Mouse (Mus musculus) heart, embryonic 15.5 days (tissue): ENCODE data around the gene Pxmp4. TPM values are rescaled to one million over a fixed set of nuclear protein-coding genes. Genes with fewer than 3 reads are reported as not detected.

ENCODE experiments used
- ATAC-seq: fragments of 200-750 bp; cut with Nextera tagmentation; replicated peaks from 2 replicates; pipeline ENCODE4 v1.8.0; 2017; ENCODE audit warnings: low read depth, moderate TSS enrichment; ENCODE audit not compliant: insufficient number of reproducible peaks, insufficient read depth, low FRiP score
- H3K27ac ChIP-seq: fragments of 300-500 bp; sonication (generic); 2 replicates; pipeline ENCODE4 v1.5.1; 2015; ENCODE audit warnings: mild to moderate bottlenecking, inconsistent platforms
- H3K27me3 ChIP-seq: fragments of 300-500 bp; sonication (generic); 2 replicates; pipeline ENCODE4 v1.6.1; 2015; ENCODE audit warnings: inconsistent platforms
- H3K36me3 ChIP-seq: fragments of 300-500 bp; sonication (generic); 2 replicates; pipeline ENCODE4 v1.6.1; 2015; ENCODE audit warnings: mild to moderate bottlenecking, inconsistent platforms
- H3K4me1 ChIP-seq: fragments of 300-500 bp; sonication (generic); replicated peaks from 2 replicates; pipeline ENCODE4 v1.6.1; 2015; ENCODE audit warnings: inconsistent platforms
- H3K4me2 ChIP-seq: fragments of 300-500 bp; sonication (generic); 2 replicates; pipeline ENCODE4 v1.6.1; 2015; ENCODE audit warnings: inconsistent platforms, mild to moderate bottlenecking, moderate library complexity
- H3K4me3 ChIP-seq: fragments of 300-500 bp; sonication (generic); 2 replicates; pipeline ENCODE4 v1.5.1; 2015; ENCODE audit warnings: mild to moderate bottlenecking, inconsistent platforms
- H3K9ac ChIP-seq: fragments of 300-500 bp; sonication (generic); 2 replicates; pipeline ENCODE4 v1.6.1; 2015; ENCODE audit warnings: mild to moderate bottlenecking, inconsistent platforms
- H3K9me3 ChIP-seq: fragments of 300-500 bp; sonication (generic); replicated peaks from 2 replicates; pipeline ENCODE4 v1.6.1; 2016; ENCODE audit warnings: inconsistent platforms
- WGBS: fragments of 180-500 bp; shearing (Covaris S2); methylation state at CpG from one replicate; pipeline ENCODE4 v1.1.7; 2015; ENCODE audit warnings: mixed read lengths; 5-methylcytosine and 5-hydroxymethylcytosine counted together
- polyA plus RNA-seq: library from polyadenylated mRNA; unstranded; fragments of >200 nt; fragmentation: Nextera tagmentation; extraction: Ambion mirVana; gene quantifications from 2 replicates; pipeline ENCODE4 v1.2.1, GENCODE M21; 2015

Gene Pxmp4
- polyA plus RNA-seq, 1 experiment from 2014 or later = 24.6 TPM

DNA sequence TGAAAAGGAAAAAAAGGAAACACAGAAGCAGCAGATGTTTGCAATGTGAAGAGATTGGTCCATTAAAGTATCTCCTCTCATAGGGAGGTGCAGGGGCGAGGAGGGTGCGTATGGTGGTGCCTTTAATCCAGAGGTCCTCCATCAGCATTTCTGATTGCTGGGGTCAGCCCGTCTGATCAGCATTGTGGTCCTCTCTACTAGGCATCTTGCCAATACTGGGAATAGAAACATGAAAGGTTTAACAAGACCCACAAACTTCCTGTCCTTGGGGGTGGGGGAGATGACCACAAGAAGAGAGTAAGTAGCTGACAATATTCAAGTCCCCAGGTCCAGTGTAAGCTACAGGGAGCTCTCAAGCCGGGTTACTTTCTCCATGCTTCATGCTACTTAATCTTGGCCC lies 32.8 kb downstream of the Pxmp4 start:
- Histone ChIP-seq H3K4me3 (peak overlapping the region; percentile 77; the same call in 1 of the 2 replicates), H3K27ac (0 out of 2 replicates have a peak overlapping the region, but pooled peaks have one; percentile 65)
- WGBS = 54% methylated on average over 4 of the region's 4 CpGs

GRCm38 (mm10) chr2:154569836-154570286 lies 33.6 kb downstream of the Pxmp4 start, which contains the start of gene E2f1:
TSS of gene E2f1 (minus strand) at chr2:154569892.
- peak within 1 kb of the TSS; percentile 74 for H3K9ac ChIP-seq
- WGBS = under 1% methylated on average over 37 of the region's 44 CpGs
- no peaks in the 10 kb centered on the region for H3K9me3 ChIP-seq
- no peaks in the 10 kb centered on the region for H3K27me3 ChIP-seq
- H3K36me3 ChIP-seq = no peaks in the 10 kb centered on the region
- peak within 1 kb of the TSS; percentile 77 for H3K4me3 ChIP-seq
- H3K27ac ChIP-seq = peak within 1 kb of the TSS; percentile 78
- H3K4me2 ChIP-seq = peak within 1 kb of the TSS; percentile 92
- peak; percentile 97 for ATAC-seq
- peaks cover 39% of the 10 kb centered on the region for H3K4me1 ChIP-seq

More for the DNA sequence above, 32.8 kb downstream of the Pxmp4 start:
- Histone ChIP-seq H3K9me3 (no peaks in the 10 kb centered on the region), H3K9ac (no peak overlapping the region), H3K4me2 (peak overlapping the region; percentile 92), H3K27me3 (no peaks in the 10 kb centered on the region), H3K36me3 (no peaks in the 10 kb centered on the region), H3K4me1 (peaks cover 39% of the 10 kb centered on the region)
- no peak for ATAC-seq

- Histone ChIP-seq H3K4me1 (peaks cover 39% of the 10 kb centered on the region), H3K4me3 (peak overlapping the region; percentile 77), H3K27me3 (no peaks in the 10 kb centered on the region), H3K36me3 (no peaks in the 10 kb centered on the region), H3K4me2 (peak overlapping the region; percentile 92), H3K27ac (peak overlapping the region; percentile 78), H3K9ac (peak overlapping the region; percentile 74), H3K9me3 (no peaks in the 10 kb centered on the region)
- WGBS = under 1% methylated on average over 66 of the region's 70 CpGs
- peak; percentile 83 for ATAC-seq
These were observed 34.3 kb downstream of the Pxmp4 start for GRCm38 (mm10) chr2:154569071-154569748.

- peak overlapping the region; percentile 74 for H3K9ac ChIP-seq
- H3K27me3 ChIP-seq = no peaks in the 10 kb centered on the region
- peak overlapping the region; percentile 77 for H3K4me3 ChIP-seq
- no peaks in the 10 kb centered on the region for H3K36me3 ChIP-seq
- no peak for ATAC-seq
- 18% methylated on average over 10 of the region's 10 CpGs for WGBS
- H3K9me3 ChIP-seq = no peaks in the 10 kb centered on the region
- H3K4me1 ChIP-seq = peaks cover 39% of the 10 kb centered on the region
- H3K27ac ChIP-seq = peak overlapping the region; percentile 78
- peak overlapping the region; percentile 92 for H3K4me2 ChIP-seq
These were observed 35.0 kb downstream of the Pxmp4 start for GRCm38 (mm10) chr2:154568329-154569070.

DNA sequence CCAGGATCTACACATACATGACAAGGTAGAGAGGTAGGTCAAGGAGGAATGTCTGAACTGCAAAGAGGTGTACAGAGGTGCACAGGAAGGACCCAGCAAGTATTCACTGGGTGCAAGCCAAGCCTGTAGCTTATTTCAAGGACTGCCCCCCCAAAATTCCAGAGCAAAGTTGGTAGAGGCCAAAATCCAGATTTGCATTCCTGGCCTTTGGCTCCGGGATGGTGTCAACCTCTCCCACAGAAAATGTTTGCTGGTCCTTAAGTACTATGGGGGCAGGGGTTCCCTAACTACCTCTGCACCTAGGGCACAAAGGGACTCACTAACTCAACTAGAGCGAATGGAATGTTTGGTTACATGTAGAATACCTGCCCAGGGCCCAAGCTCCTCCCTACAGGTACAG lies 35.7 kb downstream of the Pxmp4 start:
- WGBS = 67% methylated on average over 2 of the region's 2 CpGs
- H3K9ac ChIP-seq = peak overlapping the region; percentile 74; the same call in 1 of the 2 replicates
- H3K4me2 ChIP-seq = peak overlapping the region; percentile 92
- no peaks in the 10 kb centered on the region for H3K27me3 ChIP-seq
- H3K4me3 ChIP-seq = peak overlapping the region; percentile 77
- peak overlapping the region; percentile 78 for H3K27ac ChIP-seq
- H3K36me3 ChIP-seq = 0 out of 2 replicates have a peak, but pooled peaks cover under 1% of the 10 kb centered on the region
- ATAC-seq = no peak
- H3K9me3 ChIP-seq = no peaks in the 10 kb centered on the region
- peaks cover 39% of the 10 kb centered on the region for H3K4me1 ChIP-seq

DNA sequence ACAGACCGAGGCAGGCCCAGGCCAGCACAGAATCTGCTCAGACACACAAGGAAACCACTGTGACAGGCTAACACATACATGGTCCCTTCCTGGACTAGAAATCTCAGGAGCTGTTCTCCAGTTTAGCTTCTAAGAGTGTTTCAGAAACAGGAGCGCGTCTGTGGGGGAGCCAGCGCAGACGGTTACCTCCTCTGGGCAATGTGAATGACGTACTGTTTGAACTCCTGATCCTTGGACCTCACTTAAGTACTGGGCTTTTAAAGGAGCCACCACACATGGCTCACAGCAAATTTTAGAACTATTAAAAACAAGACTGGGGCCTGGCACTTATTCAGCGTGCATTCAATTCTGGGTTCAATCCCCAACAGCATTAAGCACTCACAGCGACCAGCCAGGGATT lies 36.9 kb downstream of the Pxmp4 start:
- ATAC-seq = no peak
- Histone ChIP-seq H3K4me1 (peaks cover 39% of the 10 kb centered on the region), H3K9me3 (no peaks in the 10 kb centered on the region), H3K27ac (no peak overlapping the region), H3K9ac (no peak overlapping the region), H3K4me2 (no peak overlapping the region), H3K27me3 (no peaks in the 10 kb centered on the region), H3K4me3 (no peak overlapping the region), H3K36me3 (0 out of 2 replicates have a peak, but pooled peaks cover 7% of the 10 kb centered on the region)
- 65% methylated on average over 8 of the region's 8 CpGs for WGBS

- Histone ChIP-seq H3K27ac (no peak overlapping the region), H3K27me3 (no peaks in the 10 kb centered on the region), H3K4me1 (peaks cover 34% of the 10 kb centered on the region), H3K9me3 (no peaks in the 10 kb centered on the region), H3K4me2 (no peak overlapping the region), H3K4me3 (no peak overlapping the region), H3K36me3 (peaks cover 9% of the 10 kb centered on the region; the same call in 1 of the 2 replicates), H3K9ac (no peak overlapping the region)
- WGBS = 72% methylated on average over 3 of the region's 3 CpGs
- ATAC-seq = no peak
These were observed 37.9 kb downstream of the Pxmp4 start for GRCm38 (mm10) chr2:154565562-154565961.

DNA sequence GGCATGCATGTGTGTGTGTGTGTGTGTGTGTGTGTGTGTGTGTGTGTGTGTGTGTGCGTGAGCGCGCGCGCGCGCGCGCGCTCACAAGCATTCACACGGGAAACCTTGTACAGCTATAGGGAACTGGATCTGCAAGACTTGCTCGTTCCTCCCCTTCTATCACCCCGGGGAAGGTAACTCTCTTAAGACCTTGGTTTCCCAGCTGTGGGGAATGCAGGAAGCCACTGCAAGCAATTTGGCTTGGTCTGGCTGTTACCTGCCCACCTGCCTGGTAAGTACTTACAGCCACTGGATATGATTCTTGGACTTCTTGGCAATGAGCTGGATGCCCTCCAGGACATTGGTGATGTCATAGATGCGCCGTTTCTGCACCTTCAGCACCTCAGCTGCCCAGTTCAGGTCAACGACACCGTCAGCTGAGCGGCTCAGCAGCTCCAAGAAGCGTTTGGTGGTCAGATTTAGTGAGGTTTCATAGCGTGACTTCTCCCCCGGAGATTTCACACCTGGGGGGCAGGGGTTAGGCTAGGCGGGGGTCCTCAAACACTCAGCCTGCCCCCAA lies 39.8 kb downstream of the Pxmp4 start:
- H3K9me3 ChIP-seq = no peaks in the 10 kb centered on the region
- ATAC-seq = no peak
- H3K4me1 ChIP-seq = peaks cover 31% of the 10 kb centered on the region
- no peak overlapping the region for H3K27ac ChIP-seq
- H3K4me3 ChIP-seq = no peak overlapping the region
- H3K36me3 ChIP-seq = peaks cover 12% of the 10 kb centered on the region; the same call in 1 of the 2 replicates
- WGBS = 87% methylated on average over 22 of the region's 22 CpGs
- H3K27me3 ChIP-seq = no peaks in the 10 kb centered on the region
- no peak overlapping the region for H3K9ac ChIP-seq
- H3K4me2 ChIP-seq = no peak overlapping the region

DNA sequence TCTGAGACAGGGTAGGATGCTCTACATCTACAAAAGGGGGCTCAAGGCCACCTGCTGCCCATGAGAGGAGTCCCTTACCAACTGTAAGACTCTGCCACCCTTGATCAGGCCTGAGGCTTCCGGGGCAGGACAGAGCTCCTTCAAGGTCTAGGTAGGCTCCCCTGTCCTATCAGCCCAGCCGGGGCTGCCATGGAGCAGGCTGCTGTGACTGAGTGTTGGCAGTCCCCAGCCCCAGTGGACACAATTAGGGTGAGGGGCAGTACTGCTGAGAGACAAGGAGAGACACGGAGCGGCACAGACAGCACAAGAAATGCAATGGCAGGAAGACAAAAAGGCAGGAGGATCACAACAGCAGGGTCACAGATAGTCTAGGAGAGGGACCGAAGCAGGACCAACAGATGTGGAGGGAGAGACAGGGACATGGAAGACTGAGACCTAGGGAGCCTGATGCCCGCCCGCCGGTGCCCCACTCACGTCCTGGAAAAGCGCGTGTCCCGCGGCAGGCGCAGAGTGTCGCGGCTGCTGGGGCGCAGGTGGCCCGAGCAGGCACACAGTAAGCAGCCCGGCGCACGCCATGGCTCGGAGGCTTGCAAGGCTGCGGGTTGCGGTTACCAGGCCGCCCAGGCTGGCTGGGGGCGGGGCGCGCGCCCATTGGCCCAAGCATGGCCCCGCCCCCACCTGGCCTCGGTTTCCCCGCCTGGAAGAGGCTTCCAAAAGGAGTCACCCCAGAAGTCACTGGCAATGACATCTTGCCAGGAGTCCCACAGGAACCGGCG lies 45.1 kb downstream of the Pxmp4 start, which contains the start of gene Necab3:
TSS of gene Necab3 (minus strand) at position 627 of the 776 bp plus-strand sequence.
- H3K4me1 ChIP-seq = peaks cover 20% of the 10 kb centered on the region
- H3K9me3 ChIP-seq = no peaks in the 10 kb centered on the region
- peak within 1 kb of the TSS; percentile 69 for H3K4me2 ChIP-seq
- peak within 1 kb of the TSS; percentile 38 for H3K4me3 ChIP-seq
- no peaks in the 10 kb centered on the region for H3K27me3 ChIP-seq
- H3K27ac ChIP-seq = 0 out of 2 replicates have a peak within 1 kb of the TSS, but pooled peaks have one; percentile 14
- WGBS = 4% methylated on average over 34 of the region's 34 CpGs
- H3K9ac ChIP-seq = 0 out of 2 replicates have a peak within 1 kb of the TSS, but pooled peaks have one; percentile 12
- ATAC-seq = peak; percentile 43; the same call in 1 of the 2 replicates
- H3K36me3 ChIP-seq = peaks cover 12% of the 10 kb centered on the region; the same call in 1 of the 2 replicates

DNA sequence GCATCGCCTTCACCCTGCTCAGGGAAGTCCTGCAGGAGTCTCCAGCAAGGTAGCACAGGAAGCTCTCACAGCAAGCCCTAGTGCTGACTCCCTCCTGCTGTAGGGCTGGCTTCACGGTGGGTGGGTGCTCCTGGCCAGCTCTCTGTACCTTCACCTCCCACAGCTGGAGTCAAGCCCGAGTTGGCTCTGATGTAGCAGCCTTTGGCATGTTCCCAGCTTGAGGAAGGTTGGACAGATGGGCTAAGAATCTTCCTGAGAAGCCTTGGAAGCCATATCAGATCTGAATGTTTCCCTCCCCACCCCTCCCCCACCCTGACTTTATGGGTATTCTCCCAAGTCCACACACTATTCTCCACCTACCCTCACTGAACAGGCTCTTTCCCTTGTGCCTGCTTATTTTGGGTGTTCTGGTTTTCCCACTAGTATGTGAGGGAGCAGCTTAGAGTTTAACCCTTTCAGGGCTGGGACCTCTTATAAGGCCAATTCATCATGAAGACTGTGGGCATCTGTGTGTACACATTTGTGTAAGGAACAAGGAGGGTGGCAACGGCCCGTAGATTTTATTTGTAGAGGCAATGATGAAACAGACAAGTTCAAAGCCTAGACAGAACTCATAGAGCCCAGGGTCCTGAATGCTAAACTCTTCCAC lies 46.2 kb downstream of the Pxmp4 start:
- Histone ChIP-seq H3K9ac (no peak overlapping the region), H3K4me3 (no peak overlapping the region), H3K9me3 (no peaks in the 10 kb centered on the region), H3K27me3 (no peaks in the 10 kb centered on the region), H3K4me1 (peaks cover 27% of the 10 kb centered on the region), H3K36me3 (peaks cover 7% of the 10 kb centered on the region; the same call in 1 of the 2 replicates), H3K27ac (no peak overlapping the region), H3K4me2 (no peak overlapping the region)
- ATAC-seq = no peak
- 53% methylated on average over 5 of the region's 5 CpGs for WGBS
